Mouse (Mus musculus) forebrain, embryonic 11.5 days (tissue): ENCODE measurements around the gene Hmgcs2. TPM values are rescaled to one million over a fixed set of nuclear protein-coding genes. Genes with fewer than 3 reads are reported as not detected.
A peak's percentile ranks its signal among the peaks of the same experiment; 100 is the strongest.

Source experiments
- ATAC-seq: fragments of 200-750 bp; cut with Nextera tagmentation; replicated peaks from 2 replicates; pipeline ENCODE4 v1.8.0; 2017; ENCODE audit warnings: moderate TSS enrichment; ENCODE audit not compliant: low FRiP score
- DNase-seq: peaks from one replicate; pipeline ENCODE4 v3.0.0-alpha.2; 2017; ENCODE audit warnings: low spot score
- H3K27ac ChIP-seq: fragments of 300-500 bp; sonication (generic); 2 replicates; pipeline ENCODE4 v1.5.1; 2014; ENCODE audit warnings: low read depth, low read length
- H3K27me3 ChIP-seq: fragments of 300-500 bp; sonication (generic); 2 replicates; pipeline ENCODE4 v1.6.1; 2014; ENCODE audit warnings: mild to moderate bottlenecking, low read length, mixed read lengths; ENCODE audit not compliant: control insufficient read depth, insufficient read depth
- H3K36me3 ChIP-seq: fragments of 300-500 bp; sonication (generic); 2 replicates; pipeline ENCODE4 v1.6.1; 2014; ENCODE audit warnings: mild to moderate bottlenecking, low read length, moderate library complexity, mixed read lengths; ENCODE audit not compliant: control insufficient read depth, insufficient read depth
- H3K4me1 ChIP-seq: fragments of 300-500 bp; sonication (generic); replicated peaks from 2 replicates; pipeline ENCODE4 v1.6.1; 2014; ENCODE audit warnings: low read length, mixed read lengths; ENCODE audit not compliant: control insufficient read depth, insufficient read depth
- H3K4me2 ChIP-seq: fragments of 300-500 bp; sonication (generic); 2 replicates; pipeline ENCODE4 v1.6.1; 2014; ENCODE audit warnings: low read depth, mild to moderate bottlenecking, low read length, moderate library complexity, mixed read lengths; ENCODE audit not compliant: severe bottlenecking
- H3K4me3 ChIP-seq: fragments of 300-500 bp; sonication (generic); 2 replicates; pipeline ENCODE4 v1.5.1; 2014; ENCODE audit warnings: low read depth, low read length
- H3K9ac ChIP-seq: fragments of 300-500 bp; sonication (generic); 2 replicates; pipeline ENCODE4 v1.6.1; 2014; ENCODE audit warnings: low read length
- H3K9me3 ChIP-seq: fragments of 300-500 bp; sonication (generic); 2 replicates; pipeline ENCODE4 v1.6.1; 2016; ENCODE audit warnings: low read length, mixed read lengths; ENCODE audit not compliant: control insufficient read depth
- WGBS: fragments of 180-500 bp; shearing (Covaris S2); extraction: QIAGEN DNeasy Blood & Tissue Kit; methylation state at CpG from one replicate; pipeline ENCODE4 v1.1.7; 2014; 5-methylcytosine and 5-hydroxymethylcytosine counted together
- polyA plus RNA-seq: library from polyadenylated mRNA; unstranded; fragments of >200 nt; fragmentation: Nextera tagmentation; extraction: Ambion mirVana; gene quantifications from 2 replicates; pipeline ENCODE4 v1.2.1, GENCODE M21; 2014

Gene Hmgcs2
- polyA plus RNA-seq, 1 experiment from 2014 or later = 0.63 TPM

DNA sequence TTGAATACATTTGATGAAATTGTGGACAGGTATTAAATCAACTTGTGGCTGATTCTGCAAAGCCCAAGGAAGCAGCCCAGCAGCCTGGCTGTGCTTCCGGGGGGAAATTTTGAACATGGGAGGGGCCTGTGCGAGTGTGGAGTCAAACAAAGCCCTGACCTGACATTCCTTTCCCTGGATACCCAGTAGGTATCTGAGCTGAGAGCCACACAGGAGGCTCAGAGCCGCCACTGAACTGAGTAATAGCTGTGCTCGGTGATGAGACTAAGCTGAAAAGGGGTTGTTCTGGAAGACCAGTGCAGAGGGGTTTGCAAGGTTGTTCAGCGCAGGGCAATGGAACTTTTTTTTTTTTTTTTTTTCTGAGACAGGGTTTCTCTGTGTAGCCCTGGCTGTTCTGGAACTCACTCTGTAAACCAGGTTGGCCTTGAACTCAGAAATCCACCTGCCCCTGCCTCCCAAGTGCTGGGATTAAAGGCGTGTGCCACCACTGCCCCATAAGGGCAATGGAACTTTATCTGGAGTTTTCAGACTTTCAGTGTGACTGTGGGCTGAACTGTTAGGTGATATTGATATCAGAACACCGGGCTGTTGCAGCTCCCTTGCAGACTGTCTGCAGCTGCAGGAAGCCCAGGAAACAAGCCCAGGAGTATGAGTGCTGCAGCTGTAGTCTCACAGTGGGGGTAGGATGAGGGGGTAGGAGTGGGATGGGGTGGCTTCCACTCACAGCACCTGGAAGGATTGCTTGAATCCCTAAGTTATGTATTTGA lies 33.1 kb upstream of the Hmgcs2 start:
- no peak overlapping the region for H3K27ac ChIP-seq
- 37% methylated on average over 7 of the region's 7 CpGs for WGBS
- no peak overlapping the region for H3K9ac ChIP-seq
- no peaks in the 10 kb centered on the region for H3K9me3 ChIP-seq
- H3K36me3 ChIP-seq = no peaks in the 10 kb centered on the region
- no peak overlapping the region for H3K4me2 ChIP-seq
- ATAC-seq = peak; percentile 71; the same call in 1 of the 2 replicates
- no peaks in the 10 kb centered on the region for H3K27me3 ChIP-seq
- peak; percentile 53 for DNase-seq
- H3K4me1 ChIP-seq = peaks cover 9% of the 10 kb centered on the region; the same call in 1 of the 2 replicates
- H3K4me3 ChIP-seq = no peak overlapping the region

DNA sequence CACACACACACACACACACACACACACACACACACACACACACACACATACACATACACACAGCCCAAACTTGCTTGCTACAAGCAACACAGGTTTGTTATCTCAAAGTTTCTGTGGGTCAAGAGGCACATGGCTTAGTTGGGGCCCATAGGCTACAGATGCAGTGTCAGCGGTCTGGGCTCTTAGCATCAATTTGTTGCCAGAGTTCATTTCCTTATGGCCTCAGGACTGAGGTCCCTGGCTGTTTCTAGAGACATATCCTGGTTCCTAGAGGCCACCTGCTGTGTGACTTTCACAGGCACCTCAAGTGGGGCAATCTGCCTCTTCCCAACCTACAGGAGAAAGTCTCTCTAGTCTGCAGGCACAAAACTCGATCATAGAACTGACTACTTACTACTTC lies 30.9 kb upstream of the Hmgcs2 start:
- DNase-seq = no peak
- H3K27me3 ChIP-seq = no peaks in the 10 kb centered on the region
- H3K4me2 ChIP-seq = no peak overlapping the region
- WGBS = 96% methylated on average over 2 of the region's 2 CpGs
- no peak for ATAC-seq
- peaks cover 9% of the 10 kb centered on the region; the same call in 1 of the 2 replicates for H3K4me1 ChIP-seq
- no peak overlapping the region for H3K9ac ChIP-seq
- no peaks in the 10 kb centered on the region; the same call in 1 of the 2 replicates for H3K9me3 ChIP-seq
- no peak overlapping the region for H3K4me3 ChIP-seq
- no peaks in the 10 kb centered on the region for H3K36me3 ChIP-seq
- no peak overlapping the region for H3K27ac ChIP-seq

DNA sequence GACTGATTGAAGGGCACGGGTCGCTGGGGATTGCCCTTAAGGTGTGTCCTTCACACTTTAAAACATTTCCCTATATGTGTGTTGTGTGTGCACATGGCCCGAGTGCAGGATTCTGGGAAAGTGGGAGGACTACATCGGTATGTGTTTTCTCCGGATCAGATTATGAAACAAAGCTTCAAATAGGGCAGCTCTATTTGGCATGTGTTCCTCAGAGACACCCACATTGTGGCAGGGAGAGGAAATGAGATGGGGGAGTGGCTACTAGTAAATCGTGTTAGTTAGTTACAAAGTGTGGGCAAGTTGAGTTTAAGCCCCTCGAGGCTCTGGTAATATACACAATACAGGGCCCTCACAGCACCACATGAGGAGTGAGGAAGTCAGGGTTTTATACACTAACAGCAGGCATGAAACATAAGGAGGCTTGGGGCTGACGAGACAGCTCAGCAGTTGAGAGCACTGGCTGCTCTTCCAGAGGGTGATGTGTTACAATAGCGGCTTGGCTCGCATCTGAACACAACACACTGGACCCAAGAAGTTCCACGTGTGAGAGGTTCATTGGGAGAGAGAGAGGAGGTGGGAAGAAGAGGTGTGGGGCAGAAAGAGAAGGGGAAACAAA lies 30.3 kb upstream of the Hmgcs2 start:
- 86% methylated on average over 11 of the region's 11 CpGs for WGBS
- Histone ChIP-seq H3K27me3 (no peaks in the 10 kb centered on the region), H3K9me3 (no peaks in the 10 kb centered on the region; the same call in 1 of the 2 replicates), H3K27ac (no peak overlapping the region), H3K4me2 (no peak overlapping the region), H3K4me1 (peaks cover 9% of the 10 kb centered on the region; the same call in 1 of the 2 replicates), H3K36me3 (no peaks in the 10 kb centered on the region), H3K9ac (no peak overlapping the region), H3K4me3 (no peak overlapping the region)
- DNase-seq = no peak
- ATAC-seq = no peak

DNA sequence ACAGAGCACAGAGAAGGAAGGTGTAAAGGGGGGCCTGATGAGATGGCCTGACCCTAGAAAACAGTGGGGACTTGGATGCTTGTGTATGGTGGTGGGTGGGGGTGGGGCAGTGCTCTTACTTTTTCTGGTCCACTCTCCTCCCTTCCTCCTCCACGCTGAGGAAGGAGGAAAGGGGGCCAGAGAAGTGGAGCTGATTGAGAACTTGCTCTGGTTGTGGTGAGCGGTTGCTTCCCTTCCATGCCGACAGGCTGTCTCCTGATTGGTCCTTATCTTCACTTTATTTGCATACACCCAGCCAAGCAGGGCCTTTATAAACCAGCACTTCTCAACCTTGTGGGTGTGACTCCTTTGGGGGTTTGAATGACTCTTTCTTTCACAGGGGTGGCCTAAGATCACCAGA lies 26.2 kb upstream of the Hmgcs2 start:
- ATAC-seq (no peak), DNase-seq (no peak)
- no peaks in the 10 kb centered on the region for H3K4me1 ChIP-seq
- H3K36me3 ChIP-seq = no peaks in the 10 kb centered on the region
- no peaks in the 10 kb centered on the region; the same call in 1 of the 2 replicates for H3K9me3 ChIP-seq
- H3K27me3 ChIP-seq = no peaks in the 10 kb centered on the region
- H3K9ac ChIP-seq = no peak overlapping the region
- 94% methylated on average over 2 of the region's 3 CpGs for WGBS
- no peak overlapping the region for H3K4me3 ChIP-seq
- no peak overlapping the region for H3K27ac ChIP-seq
- no peak overlapping the region for H3K4me2 ChIP-seq

DNA sequence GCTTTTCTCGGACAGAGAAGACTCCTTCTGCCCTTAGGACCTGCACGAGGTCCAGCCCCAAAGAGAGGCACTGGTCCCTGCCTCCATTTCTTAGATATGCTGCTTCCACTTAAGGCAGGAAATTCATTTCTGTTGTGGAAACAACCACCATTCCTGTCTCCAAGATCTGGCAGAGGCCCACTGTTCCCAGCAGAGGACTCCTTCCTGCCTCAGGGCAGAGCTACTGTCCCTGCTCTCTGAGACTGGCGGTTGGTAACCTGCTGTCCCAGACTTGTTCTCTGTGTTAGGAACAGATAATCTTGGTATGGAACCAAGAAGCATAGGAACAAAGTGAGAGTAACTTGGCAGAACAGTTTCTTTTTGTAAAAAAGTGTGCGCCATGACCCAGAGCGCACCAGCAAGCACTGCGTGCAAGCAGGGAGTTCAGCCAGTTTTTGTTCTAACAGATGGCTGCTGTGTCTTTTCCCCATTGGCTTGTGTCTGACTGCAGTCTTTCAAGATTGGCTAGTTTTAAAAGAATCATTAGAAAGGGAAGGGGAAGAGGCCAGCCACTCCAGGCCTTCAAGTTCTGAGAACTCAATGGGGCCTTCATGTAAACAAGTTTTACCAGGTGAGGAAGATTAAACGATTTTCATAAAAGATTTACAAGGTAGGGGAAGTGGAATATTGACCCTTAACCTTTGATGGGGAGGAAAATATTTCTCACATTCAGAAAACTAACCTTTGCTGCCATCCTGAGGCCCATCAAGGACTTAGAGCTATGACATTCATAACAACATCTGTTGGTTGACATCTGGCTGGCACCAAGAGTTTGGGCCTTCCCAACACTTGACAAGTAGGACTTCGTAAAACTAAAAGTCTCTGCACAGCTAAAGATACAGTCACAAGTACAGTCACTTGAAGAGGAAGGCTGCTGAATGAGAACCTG lies 25.3 kb upstream of the Hmgcs2 start:
- WGBS = 87% methylated on average over 8 of the region's 8 CpGs
- DNase-seq = no peak
- no peaks in the 10 kb centered on the region for H3K27me3 ChIP-seq
- H3K4me1 ChIP-seq = no peaks in the 10 kb centered on the region
- H3K9ac ChIP-seq = no peak overlapping the region
- H3K27ac ChIP-seq = no peak overlapping the region
- H3K4me3 ChIP-seq = no peak overlapping the region
- H3K4me2 ChIP-seq = no peak overlapping the region
- H3K36me3 ChIP-seq = no peaks in the 10 kb centered on the region
- no peak for ATAC-seq
- no peaks in the 10 kb centered on the region; the same call in 1 of the 2 replicates for H3K9me3 ChIP-seq

DNA sequence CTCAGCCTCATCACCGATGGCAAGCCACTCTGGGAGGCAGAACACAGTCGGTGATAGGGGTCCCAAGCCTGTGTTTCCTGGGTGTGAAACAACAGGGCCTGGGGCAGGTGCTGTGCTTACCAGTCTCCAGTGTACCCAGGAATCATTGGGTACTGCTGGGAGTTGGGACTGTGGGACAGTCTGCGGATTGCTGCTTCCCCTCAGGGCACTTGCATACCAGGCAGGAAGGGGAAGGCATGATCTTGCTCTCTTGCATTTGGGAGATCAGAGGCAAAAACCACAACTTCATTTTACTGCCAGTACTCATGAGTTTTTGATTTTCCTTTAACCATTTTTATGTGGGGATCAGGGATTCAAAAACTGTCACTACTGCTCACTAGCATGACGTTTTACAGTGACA lies 21.5 kb upstream of the Hmgcs2 start:
- DNase-seq (no peak), ATAC-seq (no peak)
- Histone ChIP-seq H3K9ac (no peak overlapping the region), H3K4me1 (no peaks in the 10 kb centered on the region), H3K36me3 (no peaks in the 10 kb centered on the region), H3K27ac (no peak overlapping the region), H3K9me3 (no peaks in the 10 kb centered on the region), H3K4me3 (no peak overlapping the region), H3K27me3 (no peaks in the 10 kb centered on the region), H3K4me2 (no peak overlapping the region)
- WGBS = 83% methylated on average over 4 of the region's 4 CpGs

DNA sequence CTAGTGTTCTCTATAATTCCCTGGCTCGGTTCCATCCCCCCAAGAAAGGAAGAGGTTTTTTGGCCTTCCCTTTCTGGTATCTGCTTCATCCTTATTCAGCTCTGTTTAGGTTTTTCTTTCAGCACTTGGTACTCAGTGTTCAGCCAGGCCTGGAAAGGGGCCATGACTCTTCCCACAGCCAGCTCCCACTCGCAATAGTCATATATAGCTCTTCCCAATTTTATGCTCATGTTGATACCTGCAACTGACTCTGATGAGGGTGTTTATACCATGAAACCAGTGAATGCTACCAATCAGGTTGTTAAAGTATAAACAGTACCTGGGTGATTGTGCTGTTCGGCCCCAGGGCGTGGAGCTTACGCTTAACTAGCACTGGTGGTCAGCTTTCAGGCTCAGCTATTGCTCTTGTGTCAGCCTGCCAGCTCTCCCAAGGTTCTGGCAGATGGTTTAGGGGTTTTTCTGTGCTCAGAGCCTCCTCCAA lies 20.9 kb upstream of the Hmgcs2 start:
- ATAC-seq = no peak
- whole genome bisulfite sequencing = 94% methylated on average over 5 of the region's 5 CpGs
- H3K4me1 ChIP-seq = no peaks in the 10 kb centered on the region

DNA sequence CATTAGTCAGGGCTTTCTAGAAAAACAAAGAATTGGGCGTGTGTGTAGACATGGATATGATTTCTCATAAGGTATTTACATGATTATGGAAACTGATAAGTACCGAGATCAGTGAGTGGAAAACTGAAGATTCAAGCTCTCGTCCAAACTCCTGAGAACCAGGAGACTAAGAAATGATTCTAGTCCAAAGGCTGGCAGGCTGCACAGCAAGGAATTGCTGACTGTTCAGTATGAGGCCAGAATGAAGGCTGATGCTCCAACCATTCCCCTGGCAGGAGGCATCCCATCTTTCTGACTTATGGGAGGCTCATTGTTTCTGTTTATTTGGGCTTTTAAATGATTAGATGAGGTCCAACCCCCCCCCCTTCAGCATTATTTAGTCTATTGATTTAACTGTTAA lies 19.7 kb upstream of the Hmgcs2 start:
- no peak for ATAC-seq
- Histone ChIP-seq H3K9me3 (no peaks in the 10 kb centered on the region), H3K9ac (no peak overlapping the region), H3K27ac (no peak overlapping the region), H3K36me3 (no peaks in the 10 kb centered on the region), H3K4me1 (no peaks in the 10 kb centered on the region), H3K4me2 (no peak overlapping the region), H3K27me3 (no peaks in the 10 kb centered on the region), H3K4me3 (no peak overlapping the region)
- WGBS = 85% methylated on average over 3 of the region's 3 CpGs
- no peak for DNase-seq

More for the DNA sequence above, 20.9 kb upstream of the Hmgcs2 start:
- Histone ChIP-seq H3K9me3 (no peaks in the 10 kb centered on the region), H3K27ac (no peak overlapping the region), H3K36me3 (no peaks in the 10 kb centered on the region), H3K27me3 (no peaks in the 10 kb centered on the region), H3K4me3 (no peak overlapping the region), H3K4me2 (no peak overlapping the region), H3K9ac (no peak overlapping the region)
- DNase-seq = no peak
